Mouse (Mus musculus) CH12.LX (cell line): ENCODE data around the gene C7.
A peak's percentile ranks its signal among the peaks of the same experiment; 100 is the strongest.

Experiments used
- CHD2 ChIP-seq: IDR thresholded peaks from 2 replicates; pipeline ENCODE4 v1.6.1; 2011; ENCODE audit warnings: low read length, improper control_type of control experiment
- CTCF ChIP-seq, 2 experiments: IDR thresholded peaks in 1 of 2; conservative IDR thresholded peaks in 1 of 2; 2 replicates each; pipeline ENCODE4 v1.5.1; 2011 to 2012; ENCODE audit warnings: low read depth in 2 of 2, low read length in 2 of 2, improper control_type of control experiment in 1 of 2, inconsistent platforms in 1 of 2, mild to moderate bottlenecking in 1 of 2, moderate library complexity in 1 of 2
- ELF1 ChIP-seq: IDR thresholded peaks from 2 replicates; pipeline ENCODE4 v1.6.1; 2014; ENCODE audit warnings: low read depth, mild to moderate bottlenecking, inconsistent platforms, low read length, improper control_type of control experiment
- IRF4 ChIP-seq: IDR thresholded peaks from 2 replicates; pipeline ENCODE4 v1.6.1; 2014; ENCODE audit warnings: low read depth, mild to moderate bottlenecking, inconsistent platforms, low read length, improper control_type of control experiment
- MEF2A ChIP-seq: IDR thresholded peaks from 2 replicates; pipeline ENCODE4 v1.6.1; 2014; ENCODE audit warnings: low read depth, mild to moderate bottlenecking, inconsistent platforms, low read length, improper control_type of control experiment, borderline replicate concordance
- NELFE ChIP-seq: IDR thresholded peaks from 2 replicates; pipeline ENCODE4 v1.6.1; 2011; ENCODE audit warnings: low read depth, low read length, improper control_type of control experiment
- POLR2A ChIP-seq: IDR thresholded peaks from 2 replicates; pipeline ENCODE4 v1.6.1; 2011; ENCODE audit warnings: low read depth, mild to moderate bottlenecking, improper control_type of control experiment, low read length
- SIN3A ChIP-seq: IDR thresholded peaks from 2 replicates; pipeline ENCODE4 v1.6.1; 2012; ENCODE audit warnings: low read length, improper control_type of control experiment, inconsistent platforms
- TCF12 ChIP-seq: IDR thresholded peaks from 2 replicates; pipeline ENCODE4 v1.6.1; 2014; ENCODE audit warnings: low read depth, mild to moderate bottlenecking, inconsistent platforms, low read length, improper control_type of control experiment
- USF1 ChIP-seq: IDR thresholded peaks from 2 replicates; pipeline ENCODE4 v1.6.1; 2014; ENCODE audit warnings: low read depth, mild to moderate bottlenecking, inconsistent platforms, low read length, improper control_type of control experiment

- peak; percentile 77 for TF ChIP-seq CTCF (conservative IDR thresholded peaks at IDR 0.05 in 1 of 2, IDR thresholded peaks at IDR 0.05 in 1 of 2; ENCODE audit: low read depth in 2 of 2, low read length in 2 of 2)
- no peak for TF ChIP-seq SIN3A
- TF ChIP-seq IRF4: no peak
- TF ChIP-seq TCF12: no peak
- no peak for TF ChIP-seq ELF1
- TF ChIP-seq POLR2A: no peak
- TF ChIP-seq CHD2: no peak
- TF ChIP-seq USF1: no peak
- no peak for TF ChIP-seq NELFE
- TF ChIP-seq MEF2A: no peak
Observed at GRCm38 (mm10) chr15:5068801-5069518, 5.4 kb upstream of the C7 start.
